Mouse (Mus musculus) limb, embryonic 14.5 days (tissue): ENCODE measurements around the gene Fbxl15. TPM values are rescaled to one million over a fixed set of nuclear protein-coding genes. Genes with fewer than 3 reads are reported as not detected.

Experiments
- ATAC-seq: fragments of 200-750 bp; cut with Nextera tagmentation; 2 replicates; pipeline ENCODE4 v1.8.0; 2017; ENCODE audit warnings: low read depth, moderate number of reproducible peaks, moderate TSS enrichment; ENCODE audit not compliant: low FRiP score
- DNase-seq: peaks from one replicate; pipeline ENCODE4 v3.0.0-alpha.2; 2015; ENCODE audit warnings: low spot score
- H3K27ac ChIP-seq: fragments of 300-500 bp; sonication (generic); replicated peaks from 2 replicates; pipeline ENCODE4 v1.5.1; 2014; ENCODE audit warnings: low read depth, mild to moderate bottlenecking, low read length, moderate library complexity, mixed read lengths
- H3K27me3 ChIP-seq: fragments of 300-500 bp; sonication (generic); 2 replicates; pipeline ENCODE4 v1.6.1; 2014; ENCODE audit warnings: low read length, mixed read lengths; ENCODE audit not compliant: control insufficient read depth, insufficient read depth
- H3K36me3 ChIP-seq: fragments of 300-500 bp; sonication (generic); 2 replicates; pipeline ENCODE4 v1.6.1; 2014; ENCODE audit warnings: mild to moderate bottlenecking, low read length, moderate library complexity, mixed read lengths; ENCODE audit not compliant: control insufficient read depth, insufficient read depth
- H3K4me1 ChIP-seq: fragments of 300-500 bp; sonication (generic); 2 replicates; pipeline ENCODE4 v1.6.1; 2014; ENCODE audit warnings: antibody characterized with exemption, low read length, mixed read lengths; ENCODE audit not compliant: control insufficient read depth, insufficient read depth
- H3K4me2 ChIP-seq: fragments of 300-500 bp; sonication (generic); replicated peaks from 2 replicates; pipeline ENCODE4 v1.6.1; 2014; ENCODE audit warnings: low read depth, mild to moderate bottlenecking, low read length, moderate library complexity; ENCODE audit not compliant: severe bottlenecking
- H3K4me3 ChIP-seq: fragments of 300-500 bp; sonication (generic); replicated peaks from 2 replicates; pipeline ENCODE4 v1.5.1; 2014; ENCODE audit warnings: low read length
- H3K9ac ChIP-seq: fragments of 300-500 bp; sonication (generic); 2 replicates; pipeline ENCODE4 v1.6.1; 2014; ENCODE audit warnings: mild to moderate bottlenecking, low read depth, low read length, moderate library complexity; ENCODE audit not compliant: severe bottlenecking
- H3K9me3 ChIP-seq: fragments of 300-500 bp; sonication (generic); 2 replicates; pipeline ENCODE4 v1.6.1; 2016; ENCODE audit warnings: low read length; ENCODE audit not compliant: control insufficient read depth
- POLR2A ChIP-seq: fragments of 200-500 bp; IDR thresholded peaks from 2 replicates; pipeline ENCODE4 v1.8.0; 2012; ENCODE audit warnings: inconsistent platforms, mild to moderate bottlenecking, moderate library complexity, borderline replicate concordance; ENCODE audit not compliant: insufficient read depth, insufficient read length; ENCODE audit errors: extremely low read depth
- WGBS: fragments of 180-500 bp; shearing (Covaris S2); extraction: QIAGEN DNeasy Blood & Tissue Kit; methylation state at CpG from one replicate; pipeline ENCODE4 v1.1.7; 2014; 5-methylcytosine and 5-hydroxymethylcytosine counted together
- polyA plus RNA-seq, 2 experiments: library from polyadenylated mRNA; depleted of rRNA in 1 of 2; stranded (reverse) in 1 of 2; unstranded in 1 of 2; fragments of >200 nt; fragmentation: Nextera tagmentation in 1 of 2; extraction: Ambion mirVana in 1 of 2; gene quantifications; 2 replicates each; pipeline versions ENCODE4 v1.2.1 to v1.2.3; 2012 to 2014

The Fbxl15 gene
- polyA plus RNA-seq, 2 experiments, result 10.8 to 13.5 TPM

- TF ChIP-seq POLR2A, result no peak
- WGBS, result 87% methylated on average over 4 of the region's 4 CpGs
- H3K27ac ChIP-seq, result no peak overlapping the region
Measured at GRCm38 (mm10) chr19:46302551-46302950, 25.4 kb upstream of the Fbxl15 start.

DNA sequence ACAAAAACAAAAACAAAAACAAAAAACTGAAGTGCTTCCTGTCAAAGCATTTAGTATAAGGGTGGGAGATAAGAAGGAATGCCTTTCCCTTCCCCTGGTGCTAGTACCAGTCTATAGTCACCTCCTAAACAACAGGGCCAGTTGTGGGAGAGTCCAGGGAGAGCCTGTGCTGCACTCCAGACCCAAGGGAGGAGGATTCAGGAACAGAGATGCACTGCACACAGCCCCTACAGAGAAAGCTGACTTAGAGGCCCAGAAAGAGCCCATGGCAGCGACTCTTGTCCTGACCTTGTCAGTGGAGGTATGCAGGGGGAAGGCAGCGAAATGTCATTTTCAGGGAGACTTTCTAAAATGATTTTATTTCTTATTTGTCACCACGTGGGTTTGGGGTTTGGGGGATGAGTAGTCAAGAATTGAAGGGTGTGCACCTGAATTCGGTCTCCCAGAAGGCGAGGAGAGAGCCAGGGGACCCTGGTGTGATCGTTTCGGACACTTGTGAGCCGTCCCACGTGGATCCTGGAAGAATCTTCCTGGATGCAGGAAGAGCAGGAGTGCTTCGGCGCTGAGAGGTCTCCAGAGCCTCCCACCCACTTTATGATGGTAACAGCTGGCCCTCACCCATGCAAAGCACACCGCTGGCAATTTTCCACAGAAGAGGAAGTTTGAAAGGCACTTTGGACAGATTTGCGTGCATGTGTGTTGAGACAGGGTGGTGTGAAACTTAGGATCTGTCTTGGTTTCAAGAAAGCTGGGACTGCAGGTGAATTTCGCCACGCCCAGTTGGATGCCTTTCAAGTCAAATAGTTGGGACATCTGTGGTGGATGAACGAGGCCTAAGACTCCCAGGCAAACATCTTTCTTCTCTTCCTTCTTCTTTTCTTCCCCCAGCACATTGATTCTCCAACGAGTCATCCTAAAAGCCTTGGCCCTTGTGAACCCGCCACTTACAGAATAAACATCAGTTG, 24.5 kb upstream of the Fbxl15 start:
- Histone ChIP-seq H3K4me3 (peak overlapping the region; percentile 74), H3K9me3 (no peaks in the 10 kb centered on the region), H3K27me3 (peaks cover 4% of the 10 kb centered on the region; the same call in 1 of the 2 replicates), H3K4me1 (peaks cover 13% of the 10 kb centered on the region), H3K9ac (peak overlapping the region; percentile 64; the same call in 1 of the 2 replicates), H3K27ac (no peak overlapping the region), H3K4me2 (peak overlapping the region; percentile 98), H3K36me3 (peaks cover 5% of the 10 kb centered on the region)
- ATAC-seq (no peak), DNase-seq (no peak)
- no peak for TF ChIP-seq POLR2A
- 50% methylated on average over 18 of the region's 18 CpGs for WGBS

More at GRCm38 (mm10) chr19:46302551-46302950, 25.4 kb upstream of the Fbxl15 start:
- Histone ChIP-seq H3K9me3 (no peaks in the 10 kb centered on the region), H3K27me3 (no peaks in the 10 kb centered on the region), H3K36me3 (peaks cover 5% of the 10 kb centered on the region), H3K4me2 (no peak overlapping the region), H3K4me3 (no peak overlapping the region), H3K4me1 (peaks cover 12% of the 10 kb centered on the region), H3K9ac (no peak overlapping the region)
- DNase-seq (no peak), ATAC-seq (no peak)

- peaks cover 17% of the 10 kb centered on the region for H3K4me1 ChIP-seq
- ATAC-seq, result peak; percentile 89
- no peaks in the 10 kb centered on the region for H3K9me3 ChIP-seq
- under 1% methylated on average over 39 of the region's 39 CpGs for WGBS
- DNase-seq, result peak; percentile 86
- H3K27ac ChIP-seq, result peak within 1 kb of the TSS; percentile 67
- peaks cover 7% of the 10 kb centered on the region; the same call in 1 of the 2 replicates for H3K27me3 ChIP-seq
- TF ChIP-seq POLR2A, result no peak
- peaks cover 5% of the 10 kb centered on the region for H3K36me3 ChIP-seq
- H3K9ac ChIP-seq, result peak within 1 kb of the TSS; percentile 64
- H3K4me3 ChIP-seq, result peak within 1 kb of the TSS; percentile 74
- peak within 1 kb of the TSS; percentile 98 for H3K4me2 ChIP-seq
Measured at GRCm38 (mm10) chr19:46304216-46304841, 23.7 kb upstream of the Fbxl15 start, which contains the start of gene Nfkb2. Nfkb2 (plus strand) TSS chr19:46304320.

- Histone ChIP-seq H3K4me3 (peak overlapping the region; percentile 74), H3K9me3 (no peaks in the 10 kb centered on the region), H3K36me3 (peaks cover 10% of the 10 kb centered on the region), H3K4me2 (peak overlapping the region; percentile 98), H3K4me1 (peaks cover 17% of the 10 kb centered on the region), H3K9ac (peak overlapping the region; percentile 64), H3K27me3 (peaks cover 7% of the 10 kb centered on the region; the same call in 1 of the 2 replicates), H3K27ac (0 out of 2 replicates have a peak overlapping the region, but pooled peaks have one; percentile 67)
- under 1% methylated on average over 34 of the region's 34 CpGs for WGBS
- ATAC-seq (peak; percentile 13; the same call in 1 of the 2 replicates), DNase-seq (no peak)
- TF ChIP-seq POLR2A, result no peak
Measured at GRCm38 (mm10) chr19:46304908-46305333, 23.1 kb upstream of the Fbxl15 start.
